8 mouse cellular contexts compared by ENCODE assay signal in genomic region chr1:164248465-164249331, GRCm38 (mm10). TPM values are rescaled to one million over a fixed set of nuclear protein-coding genes. Genes with fewer than 3 reads are reported as not detected.
DNase-seq lines count a peak whose midpoint lies in the region; ATAC-seq and TF ChIP-seq lines count a peak whose summit lies in the region.

Gene Slc19a2 (plus strand): TSS chr1:164249046.

- H3K9me3 ChIP-seq in embryonic facial prominence, embryonic 15.5 days (replicated peaks): no peaks in the 10 kb centered on the region
- H3K9me3 ChIP-seq in limb, embryonic 14.5 days (ENCODE audit: control insufficient read depth, low read length): no peaks in the 10 kb centered on the region
- H3K9me3 ChIP-seq in midbrain, postnatal 0 days (ENCODE audit: low read length): no peaks in the 10 kb centered on the region

- H3K36me3 ChIP-seq in embryonic facial prominence, embryonic 15.5 days: no peaks in the 10 kb centered on the region
- no peaks in the 10 kb centered on the region for H3K36me3 ChIP-seq in limb, embryonic 14.5 days (ENCODE audit: control insufficient read depth, insufficient read depth, low read length)
- no peaks in the 10 kb centered on the region for H3K36me3 ChIP-seq in midbrain, postnatal 0 days (ENCODE audit: insufficient read depth, low read length)

- WGBS in bone marrow, adult 2 months: under 1% methylated on average over 75 of the region's 79 CpGs
- 2% methylated on average over 51 of the region's 79 CpGs for WGBS in embryonic facial prominence, embryonic 15.5 days
- under 1% methylated on average over 35 of the region's 79 CpGs for WGBS in limb, embryonic 14.5 days
- WGBS in midbrain, postnatal 0 days: under 1% methylated on average over 63 of the region's 79 CpGs

- peak; percentile 93 for ATAC-seq in embryonic facial prominence, embryonic 15.5 days (ENCODE audit: insufficient number of reproducible peaks, low FRiP score, low TSS enrichment, low read depth)
- peak; percentile 94 for ATAC-seq in limb, embryonic 14.5 days (ENCODE audit: low FRiP score, low read depth)
- peak; percentile 95 for ATAC-seq in midbrain, postnatal 0 days (ENCODE audit: low FRiP score)

- H3K27me3 ChIP-seq in embryonic facial prominence, embryonic 15.5 days: no peaks in the 10 kb centered on the region
- 0 out of 2 replicates have a peak, but pooled peaks cover 4% of the 10 kb centered on the region for H3K27me3 ChIP-seq in limb, embryonic 14.5 days (ENCODE audit: control insufficient read depth, insufficient read depth, low read length)
- H3K27me3 ChIP-seq in midbrain, postnatal 0 days (ENCODE audit: insufficient read depth, low read length): no peaks in the 10 kb centered on the region

- H3K4me2 ChIP-seq in embryonic facial prominence, embryonic 15.5 days (replicated peaks): peak within 1 kb of the TSS; percentile 79
- peak within 1 kb of the TSS; percentile 85 for H3K4me2 ChIP-seq in limb, embryonic 14.5 days (replicated peaks; ENCODE audit: low read depth, low read length, severe bottlenecking)
- H3K4me2 ChIP-seq in midbrain, postnatal 0 days (ENCODE audit: low read depth, low read length, poor library complexity, severe bottlenecking): peak within 1 kb of the TSS; percentile 77

- peak; percentile 79 for TF ChIP-seq POLR2A in bone marrow, adult 2 months (IDR thresholded peaks at IDR 0.05; ENCODE audit: borderline replicate concordance, control insufficient read depth, low read depth, low read length)
- peak; percentile 77; the same call in 1 of the 2 replicates for TF ChIP-seq POLR2A in limb, embryonic 14.5 days (IDR thresholded peaks at IDR 0.05; ENCODE audit: borderline replicate concordance, extremely low read depth, insufficient read depth, insufficient read length)

- H3K4me3 ChIP-seq in bone marrow, adult 2 months (replicated peaks; ENCODE audit: control insufficient read depth, low read depth, low read length): peak within 1 kb of the TSS; percentile 98
- peak within 1 kb of the TSS; percentile 83 for H3K4me3 ChIP-seq in embryonic facial prominence, embryonic 15.5 days (replicated peaks)
- H3K4me3 ChIP-seq in limb, embryonic 14.5 days (replicated peaks; ENCODE audit: low read length): peak within 1 kb of the TSS; percentile 76
- H3K4me3 ChIP-seq in midbrain, postnatal 0 days (ENCODE audit: low read depth, low read length): peak within 1 kb of the TSS; percentile 66

- H3K9ac ChIP-seq in embryonic facial prominence, embryonic 15.5 days: peak within 1 kb of the TSS; percentile 55
- peak within 1 kb of the TSS; percentile 65 for H3K9ac ChIP-seq in limb, embryonic 14.5 days (ENCODE audit: low read depth, low read length, severe bottlenecking)
- H3K9ac ChIP-seq in midbrain, postnatal 0 days (replicated peaks; ENCODE audit: low read length, poor library complexity, severe bottlenecking): peak within 1 kb of the TSS; percentile 75

- H3K4me1 ChIP-seq in bone marrow, adult 2 months (ENCODE audit: control insufficient read depth, insufficient read depth, low read length): peaks cover 2% of the 10 kb centered on the region
- peaks cover 8% of the 10 kb centered on the region; the same call in 1 of the 2 replicates for H3K4me1 ChIP-seq in embryonic facial prominence, embryonic 15.5 days
- H3K4me1 ChIP-seq in limb, embryonic 14.5 days (ENCODE audit: control insufficient read depth, insufficient read depth, low read length): peaks cover 14% of the 10 kb centered on the region
- H3K4me1 ChIP-seq in midbrain, postnatal 0 days (ENCODE audit: insufficient read depth, low read length): peaks cover 11% of the 10 kb centered on the region; the same call in 1 of the 2 replicates

- no peak for TF ChIP-seq CTCF in bone marrow, adult 2 months (IDR thresholded peaks at IDR 0.05; ENCODE audit: control insufficient read depth, insufficient read depth, low read length)
- no peak; the same call in 1 of the 2 replicates for TF ChIP-seq CTCF in midbrain, postnatal 0 days (IDR thresholded peaks at IDR 0.05)

- DNase-seq in 416B (ENCODE audit: low read depth): peak; percentile 98
- DNase-seq in heart, adult 8-10 months (ENCODE audit: low spot score): peak; percentile 96
- DNase-seq in kidney, adult 9 months: peak; percentile 98
- DNase-seq in limb, embryonic 14.5 days (ENCODE audit: low spot score): peak; percentile 97
- DNase-seq in midbrain, postnatal 0 days (ENCODE audit: low spot score): peak; percentile 97
- DNase-seq in spleen, postnatal 14 days (ENCODE audit: low spot score in 2 of 2): peak; percentile 96 to 98

- H3K27ac ChIP-seq in bone marrow, adult 2 months (ENCODE audit: control insufficient read depth, insufficient read depth, low read depth, low read length, poor library complexity): peak within 1 kb of the TSS; percentile 86
- peak within 1 kb of the TSS; percentile 73 for H3K27ac ChIP-seq in embryonic facial prominence, embryonic 15.5 days (replicated peaks)
- H3K27ac ChIP-seq in limb, embryonic 14.5 days (replicated peaks; ENCODE audit: low read depth, low read length): 0 out of 2 replicates have a peak within 1 kb of the TSS, but pooled peaks have one; percentile 38
- H3K27ac ChIP-seq in midbrain, postnatal 0 days (ENCODE audit: low read depth, low read length): peak within 1 kb of the TSS; percentile 75

RNA-seq across cellular contexts. Expression of gene Slc19a2, which starts in this region (rescaled TPM):
- 2.6 and 8.8 TPM in 2 replicates for polyA plus RNA-seq in bone marrow, adult 2 months (2011; ENCODE audit: insufficient read depth, insufficient read length, low replicate concordance, missing spikeins)
- polyA plus RNA-seq in embryonic facial prominence, embryonic 15.5 days (2015; fragmentation: Nextera tagmentation; extraction: Ambion mirVana): 9.0 and 11.1 TPM in 2 replicates
- 1 to 10 TPM; 6.4 to 9.5 (median 8.5) TPM for total RNA-seq in heart, adult 8-10 months (2022)
- polyA plus RNA-seq in limb, embryonic 14.5 days (2012; rRNA removed): 9.7 and 12.2 TPM in 2 replicates
- polyA plus RNA-seq in limb, embryonic 14.5 days (2014; fragmentation: Nextera tagmentation; extraction: Ambion mirVana): 9.1 and 10.0 TPM in 2 replicates
- total RNA-seq in midbrain, postnatal 0 days (2014; rRNA removed): 17.0 and 20.2 TPM in 2 replicates
- 7.4 and 8.4 TPM in 2 replicates for polyA plus RNA-seq in midbrain, postnatal 0 days (2015; fragmentation: Nextera tagmentation; extraction: Ambion mirVana)

Comparison
In these comparisons a context has a peak if more than half of its experiments do, and no peak if none do; other contexts are left out.
1. Peak in every context shown above with its lines: DNase-seq, ATAC-seq, H3K4me3 ChIP-seq and H3K27ac ChIP-seq.